Mouse (Mus musculus): ENCODE measurements around the gene Polr2j. TPM values are rescaled to one million over a fixed set of nuclear protein-coding genes. Genes with fewer than 3 reads are reported as not detected.

Polr2j gene
- polyA plus RNA-seq, 1 experiment from 2014 or later: 171 TPM

GRCm38 (mm10) chr5:136139393-136139792, 23.0 kb downstream of the Polr2j start:
- Histone ChIP-seq H3K9me3 (ENCODE audit: control insufficient read depth, low read length) (no peaks in the 10 kb centered on the region), H3K4me3 (ENCODE audit: low read depth, low read length) (no peak overlapping the region), H3K4me1 (replicated peaks; ENCODE audit: control insufficient read depth, insufficient read depth) (0 out of 2 replicates have a peak, but pooled peaks cover 3% of the 10 kb centered on the region), H3K36me3 (ENCODE audit: control insufficient read depth, insufficient read depth, low read length) (peaks cover 13% of the 10 kb centered on the region), H3K27ac (replicated peaks) (no peak overlapping the region), H3K9ac (ENCODE audit: low read length) (no peak overlapping the region), H3K4me2 (replicated peaks; ENCODE audit: low read depth) (no peak overlapping the region), H3K27me3 (ENCODE audit: control insufficient read depth, insufficient read depth, low read length) (no peaks in the 10 kb centered on the region)
- WGBS: 88% methylated on average over 13 of the region's 13 CpGs
- TF ChIP-seq EP300 (optimal IDR thresholded peaks at IDR 0.05) (no peak), CTCF (IDR thresholded peaks at IDR 0.05; ENCODE audit: low read depth) (no peak)
- DNase-seq (ENCODE audit: low spot score): no peak
- no peak for ATAC-seq (ENCODE audit: low FRiP score, low TSS enrichment)

- WGBS: 81% methylated on average over 10 of the region's 10 CpGs
- H3K9ac ChIP-seq (ENCODE audit: low read length): no peak overlapping the region
These were observed 23.6 kb downstream of the Polr2j start for GRCm38 (mm10) chr5:136140057-136140482.

GRCm38 (mm10) chr5:136142746-136143145, 26.3 kb downstream of the Polr2j start:
- ATAC-seq (ENCODE audit: low FRiP score, low TSS enrichment) (no peak), DNase-seq (ENCODE audit: low spot score) (no peak)
- Histone ChIP-seq H3K9me3 (ENCODE audit: control insufficient read depth, low read length) (no peaks in the 10 kb centered on the region), H3K27ac (replicated peaks) (no peak overlapping the region), H3K4me3 (ENCODE audit: low read depth, low read length) (no peak overlapping the region), H3K4me1 (replicated peaks; ENCODE audit: control insufficient read depth, insufficient read depth) (no peaks in the 10 kb centered on the region), H3K36me3 (ENCODE audit: control insufficient read depth, insufficient read depth, low read length) (peaks cover 13% of the 10 kb centered on the region), H3K9ac (ENCODE audit: low read length) (no peak overlapping the region), H3K27me3 (ENCODE audit: control insufficient read depth, insufficient read depth, low read length) (no peaks in the 10 kb centered on the region), H3K4me2 (replicated peaks; ENCODE audit: low read depth) (no peak overlapping the region)
- no peak for TF ChIP-seq EP300 (optimal IDR thresholded peaks at IDR 0.05)
- peak; percentile 42 for TF ChIP-seq CTCF (IDR thresholded peaks at IDR 0.05; ENCODE audit: low read depth)
- WGBS: 85% methylated on average over 5 of the region's 5 CpGs

More at GRCm38 (mm10) chr5:136140057-136140482, 23.6 kb downstream of the Polr2j start:
- Histone ChIP-seq H3K36me3 (ENCODE audit: control insufficient read depth, insufficient read depth, low read length) (peaks cover 13% of the 10 kb centered on the region), H3K27ac (replicated peaks) (no peak overlapping the region), H3K27me3 (ENCODE audit: control insufficient read depth, insufficient read depth, low read length) (no peaks in the 10 kb centered on the region), H3K4me3 (ENCODE audit: low read depth, low read length) (no peak overlapping the region), H3K4me1 (replicated peaks; ENCODE audit: control insufficient read depth, insufficient read depth) (0 out of 2 replicates have a peak, but pooled peaks cover 3% of the 10 kb centered on the region), H3K4me2 (replicated peaks; ENCODE audit: low read depth) (no peak overlapping the region), H3K9me3 (ENCODE audit: control insufficient read depth, low read length) (no peaks in the 10 kb centered on the region)
- no peak for ATAC-seq (ENCODE audit: low FRiP score, low TSS enrichment)
- no peak for DNase-seq (ENCODE audit: low spot score)
- TF ChIP-seq EP300 (optimal IDR thresholded peaks at IDR 0.05): no peak
- TF ChIP-seq CTCF (IDR thresholded peaks at IDR 0.05; ENCODE audit: low read depth): no peak

- no peak overlapping the region for H3K4me3 ChIP-seq (ENCODE audit: low read depth, low read length)
- no peaks in the 10 kb centered on the region for H3K4me1 ChIP-seq (replicated peaks; ENCODE audit: control insufficient read depth, insufficient read depth)
- peaks cover 13% of the 10 kb centered on the region for H3K36me3 ChIP-seq (ENCODE audit: control insufficient read depth, insufficient read depth, low read length)
- no peak overlapping the region for H3K27ac ChIP-seq (replicated peaks)
- H3K27me3 ChIP-seq (ENCODE audit: control insufficient read depth, insufficient read depth, low read length): no peaks in the 10 kb centered on the region
- no peak overlapping the region for H3K4me2 ChIP-seq (replicated peaks; ENCODE audit: low read depth)
- WGBS: 86% methylated on average over 6 of the region's 6 CpGs
- peak; percentile 47 for TF ChIP-seq CTCF (IDR thresholded peaks at IDR 0.05; ENCODE audit: low read depth)
- no peak for TF ChIP-seq EP300 (optimal IDR thresholded peaks at IDR 0.05)
- ATAC-seq (ENCODE audit: low FRiP score, low TSS enrichment): no peak
- H3K9ac ChIP-seq (ENCODE audit: low read length): no peak overlapping the region
- no peak for DNase-seq (ENCODE audit: low spot score)
- H3K9me3 ChIP-seq (ENCODE audit: control insufficient read depth, low read length): no peaks in the 10 kb centered on the region
These were observed 26.8 kb downstream of the Polr2j start for GRCm38 (mm10) chr5:136143161-136143755.

- Histone ChIP-seq H3K9me3 (ENCODE audit: control insufficient read depth, low read length) (no peaks in the 10 kb centered on the region), H3K4me1 (replicated peaks; ENCODE audit: control insufficient read depth, insufficient read depth) (no peaks in the 10 kb centered on the region), H3K9ac (ENCODE audit: low read length) (no peak overlapping the region), H3K4me2 (replicated peaks; ENCODE audit: low read depth) (no peak overlapping the region), H3K27ac (replicated peaks) (no peak overlapping the region), H3K27me3 (ENCODE audit: control insufficient read depth, insufficient read depth, low read length) (no peaks in the 10 kb centered on the region), H3K4me3 (ENCODE audit: low read depth, low read length) (no peak overlapping the region), H3K36me3 (ENCODE audit: control insufficient read depth, insufficient read depth, low read length) (peaks cover 10% of the 10 kb centered on the region)
- TF ChIP-seq EP300 (optimal IDR thresholded peaks at IDR 0.05): no peak
- no peak for TF ChIP-seq CTCF (IDR thresholded peaks at IDR 0.05; ENCODE audit: low read depth)
- no peak for DNase-seq (ENCODE audit: low spot score)
- ATAC-seq (ENCODE audit: low FRiP score, low TSS enrichment): no peak
- WGBS: 47% methylated on average over 12 of the region's 12 CpGs
These were observed 28.4 kb downstream of the Polr2j start for GRCm38 (mm10) chr5:136144606-136145430.

GRCm38 (mm10) chr5:136146936-136147335, 30.5 kb downstream of the Polr2j start:
- Histone ChIP-seq H3K27ac (replicated peaks) (no peak overlapping the region), H3K4me3 (ENCODE audit: low read depth, low read length) (no peak overlapping the region), H3K9ac (ENCODE audit: low read length) (no peak overlapping the region), H3K27me3 (ENCODE audit: control insufficient read depth, insufficient read depth, low read length) (no peaks in the 10 kb centered on the region), H3K9me3 (ENCODE audit: control insufficient read depth, low read length) (no peaks in the 10 kb centered on the region), H3K4me2 (replicated peaks; ENCODE audit: low read depth) (no peak overlapping the region), H3K36me3 (ENCODE audit: control insufficient read depth, insufficient read depth, low read length) (no peaks in the 10 kb centered on the region), H3K4me1 (replicated peaks; ENCODE audit: control insufficient read depth, insufficient read depth) (no peaks in the 10 kb centered on the region)
- WGBS: 81% methylated on average over 1 of the region's 1 CpGs
- DNase-seq (ENCODE audit: low spot score) (no peak), ATAC-seq (ENCODE audit: low FRiP score, low TSS enrichment) (no peak)
- no peak for TF ChIP-seq EP300 (optimal IDR thresholded peaks at IDR 0.05)
- no peak for TF ChIP-seq CTCF (IDR thresholded peaks at IDR 0.05; ENCODE audit: low read depth)
